Mouse (Mus musculus): ENCODE measurements around the gene Olfr356. TPM values are rescaled to one million over a fixed set of nuclear protein-coding genes. Genes with fewer than 3 reads are reported as not detected.

Gene Olfr356
- polyA plus RNA-seq (2015; fragmentation: Nextera tagmentation; extraction: Ambion mirVana) = not detected in 2 replicates

DNA sequence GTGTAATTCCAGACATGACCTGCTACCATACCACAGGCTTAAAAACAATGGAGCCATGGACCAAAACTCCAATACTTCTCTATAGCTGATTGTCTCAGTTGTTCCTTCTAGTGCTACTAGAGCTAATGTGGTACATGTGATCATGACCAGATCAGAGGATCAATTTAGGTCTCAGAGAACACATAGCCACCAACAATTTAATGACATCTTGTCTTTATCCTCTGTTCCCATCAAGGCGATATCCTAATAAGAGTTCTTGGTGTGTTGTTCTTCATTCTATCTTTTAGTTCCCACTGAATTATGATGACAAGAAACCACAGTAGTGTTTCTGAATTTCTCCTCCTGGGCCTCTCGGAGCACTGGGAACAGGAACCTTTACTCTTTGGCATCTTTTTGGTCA, at the start of gene Olfr356:
TSS of gene Olfr356 (plus strand) at position 301 of the 400 bp plus-strand sequence.

DNA sequence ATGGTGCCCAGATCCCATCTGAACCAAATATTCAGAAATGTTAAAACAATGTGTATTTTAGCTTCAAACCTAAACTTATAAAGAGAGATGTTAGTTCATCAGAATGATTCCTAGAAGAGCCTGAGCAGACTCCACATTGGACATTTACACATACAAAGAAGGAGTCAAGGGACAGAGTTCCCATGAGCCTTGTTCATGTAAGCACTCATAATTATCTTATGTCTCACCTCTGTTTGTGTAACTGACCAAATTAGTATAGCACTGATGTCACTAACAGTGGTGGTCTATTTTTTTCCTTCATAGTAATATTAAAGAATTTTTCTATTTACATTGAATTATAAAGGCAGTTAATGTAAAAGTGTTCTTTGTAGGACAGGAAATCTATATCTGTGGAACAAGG, 44.1 kb upstream of the Olfr356 start, which contains the start of gene Olfr353:
TSS of gene Olfr353 (minus strand) at position 101 of the 400 bp plus-strand sequence.

DNA sequence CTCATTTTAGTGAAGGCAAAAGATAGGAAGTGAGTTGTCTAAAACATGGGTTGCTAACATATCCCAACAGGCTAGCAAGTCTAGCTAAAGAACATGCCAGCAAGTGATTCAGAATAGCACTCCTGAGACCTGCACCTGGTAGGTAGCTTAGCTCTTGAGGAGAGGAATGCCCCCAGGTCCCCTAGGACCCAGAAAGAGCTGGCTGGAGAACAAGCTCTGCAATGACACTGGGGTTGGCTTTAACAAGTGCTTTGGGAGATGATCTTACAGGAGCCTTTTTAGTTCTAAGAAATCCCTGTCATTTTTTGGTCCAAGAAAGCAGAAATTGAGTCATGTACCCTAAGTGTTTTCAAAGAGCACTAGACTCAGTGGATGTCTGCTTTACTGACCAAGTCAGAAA, 31.5 kb upstream of the Olfr356 start, which contains the start of gene Olfr354:
TSS of gene Olfr354 (plus strand) at position 301 of the 400 bp plus-strand sequence.

DNA sequence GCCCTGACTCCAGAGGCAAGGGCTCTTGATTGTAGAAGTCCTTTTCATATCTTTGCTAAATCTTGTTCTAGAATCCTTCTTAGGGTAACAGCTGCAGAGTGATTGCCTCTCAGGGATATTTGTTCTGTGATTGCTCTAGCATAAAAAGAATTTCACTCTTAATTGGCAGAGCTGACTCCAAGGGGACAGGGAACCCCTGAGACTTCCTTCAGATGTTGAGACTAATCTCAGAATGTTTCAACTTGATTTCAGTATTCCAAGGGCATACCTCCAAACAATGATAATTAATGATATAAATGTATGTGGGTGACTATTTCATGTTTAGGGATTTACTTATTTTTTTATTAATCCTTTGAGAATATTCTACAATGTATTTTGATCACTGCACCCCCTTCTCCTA, 8.1 kb upstream of the Olfr356 start, which contains the start of gene Olfr355:
TSS of gene Olfr355 (minus strand) at position 101 of the 400 bp plus-strand sequence.

Other genes starting within 250 kb of the Olfr356 start
- gene Olfr347, start 205.2 kb upstream of the Olfr356 start, polyA plus RNA-seq (2015; fragmentation: Nextera tagmentation; extraction: Ambion mirVana) = not detected in 2 replicates
- gene Olfr348, start 152.8 kb upstream of the Olfr356 start, polyA plus RNA-seq (2015; fragmentation: Nextera tagmentation; extraction: Ambion mirVana) = not detected in 2 replicates
- not detected in 2 replicates for gene Olfr50, start 146.6 kb upstream of the Olfr356 start, polyA plus RNA-seq (2015; fragmentation: Nextera tagmentation; extraction: Ambion mirVana)
- gene Olfr3, start 120.1 kb upstream of the Olfr356 start, polyA plus RNA-seq (2015; fragmentation: Nextera tagmentation; extraction: Ambion mirVana) = not detected in 2 replicates
- not detected in 2 replicates for gene Olfr350, start 90.8 kb upstream of the Olfr356 start, polyA plus RNA-seq (2015; fragmentation: Nextera tagmentation; extraction: Ambion mirVana)
- gene Olfr351, start 74.5 kb upstream of the Olfr356 start, polyA plus RNA-seq (2015; fragmentation: Nextera tagmentation; extraction: Ambion mirVana) = not detected in 2 replicates
- not detected in 2 replicates for gene Olfr352, start 68.7 kb upstream of the Olfr356 start, polyA plus RNA-seq (2015; fragmentation: Nextera tagmentation; extraction: Ambion mirVana)
- not detected in 2 replicates for gene Olfr353, start 44.2 kb upstream of the Olfr356 start, polyA plus RNA-seq (2015; fragmentation: Nextera tagmentation; extraction: Ambion mirVana)
- not detected in 2 replicates for gene Olfr354, start 31.4 kb upstream of the Olfr356 start, polyA plus RNA-seq (2015; fragmentation: Nextera tagmentation; extraction: Ambion mirVana)
- not detected in 2 replicates for gene Olfr355, start 8.2 kb upstream of the Olfr356 start, polyA plus RNA-seq (2015; fragmentation: Nextera tagmentation; extraction: Ambion mirVana)
- gene Olfr357, start 56.7 kb downstream of the Olfr356 start, polyA plus RNA-seq (2015; fragmentation: Nextera tagmentation; extraction: Ambion mirVana) = not detected in 2 replicates
- not detected in 2 replicates for gene Olfr358, start 72.2 kb downstream of the Olfr356 start, polyA plus RNA-seq (2015; fragmentation: Nextera tagmentation; extraction: Ambion mirVana)
- not detected in 2 replicates for gene Olfr360, start 128.6 kb downstream of the Olfr356 start, polyA plus RNA-seq (2015; fragmentation: Nextera tagmentation; extraction: Ambion mirVana)
- not detected in 2 replicates for gene Olfr361, start 152.2 kb downstream of the Olfr356 start, polyA plus RNA-seq (2015; fragmentation: Nextera tagmentation; extraction: Ambion mirVana)
- gene Olfr362, start 180.8 kb downstream of the Olfr356 start, polyA plus RNA-seq (2015; fragmentation: Nextera tagmentation; extraction: Ambion mirVana) = not detected in 2 replicates
- gene Olfr364-ps1, start 202.2 kb downstream of the Olfr356 start, polyA plus RNA-seq (2015; fragmentation: Nextera tagmentation; extraction: Ambion mirVana) = not detected in 2 replicates

Measured in urinary bladder, postnatal 0 days (tissue).